Mouse (Mus musculus) liver, adult (tissue): ENCODE results near the gene Fam198a.
A peak's percentile ranks its signal among the peaks of the same experiment; 100 is the strongest.

Experiments used
- GATA4 ChIP-seq: IDR thresholded peaks from 2 replicates; pipeline ENCODE4 v1.6.1; 2014; ENCODE audit warnings: mild to moderate bottlenecking, low read length; ENCODE audit not compliant: insufficient replicate concordance

Gene Fam198a

DNA sequence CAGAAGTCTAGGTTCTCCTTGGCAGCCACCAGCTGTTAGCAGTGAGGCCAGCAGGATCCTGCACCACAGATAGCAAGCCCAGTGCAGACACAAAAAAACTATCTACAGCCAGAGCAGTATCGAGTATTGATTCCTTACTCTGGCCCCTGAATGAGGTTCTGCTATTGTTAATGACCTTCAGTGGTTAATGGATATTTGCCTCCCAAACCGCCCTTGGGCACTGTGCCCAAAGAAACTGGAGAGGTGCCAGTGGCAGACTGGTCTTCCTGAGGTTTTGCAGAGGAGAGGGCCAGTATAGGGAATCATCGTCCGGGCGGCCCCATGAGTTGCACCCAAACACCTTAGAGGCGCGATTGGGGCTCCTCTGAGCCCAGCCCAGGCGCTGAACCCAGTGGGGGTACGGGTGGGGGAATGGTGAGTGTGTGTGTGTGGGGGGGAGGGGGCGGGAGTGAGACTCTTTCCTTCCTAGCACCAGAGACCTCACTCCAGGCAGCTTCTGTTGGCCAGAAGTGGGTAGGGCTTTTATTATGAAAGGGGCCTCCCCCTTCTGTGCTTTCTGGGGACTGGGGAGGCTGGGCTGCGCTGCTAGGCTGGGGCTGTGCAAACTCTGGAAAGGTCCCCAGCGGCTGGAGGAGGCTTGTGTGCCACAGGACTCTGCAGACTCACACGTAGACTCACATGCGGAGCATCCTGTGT lies at the start of gene Fam198a:
TSS of gene Fam198a (plus strand) at position 571 of the 696 bp plus-strand sequence.
- TF ChIP-seq GATA4 = no peak

- TF ChIP-seq GATA4 = peak; percentile 88; the same call in 1 of the 2 replicates
Measured at GRCm38 (mm10) chr9:121901710-121902700, 48.8 kb upstream of the Fam198a start.

DNA sequence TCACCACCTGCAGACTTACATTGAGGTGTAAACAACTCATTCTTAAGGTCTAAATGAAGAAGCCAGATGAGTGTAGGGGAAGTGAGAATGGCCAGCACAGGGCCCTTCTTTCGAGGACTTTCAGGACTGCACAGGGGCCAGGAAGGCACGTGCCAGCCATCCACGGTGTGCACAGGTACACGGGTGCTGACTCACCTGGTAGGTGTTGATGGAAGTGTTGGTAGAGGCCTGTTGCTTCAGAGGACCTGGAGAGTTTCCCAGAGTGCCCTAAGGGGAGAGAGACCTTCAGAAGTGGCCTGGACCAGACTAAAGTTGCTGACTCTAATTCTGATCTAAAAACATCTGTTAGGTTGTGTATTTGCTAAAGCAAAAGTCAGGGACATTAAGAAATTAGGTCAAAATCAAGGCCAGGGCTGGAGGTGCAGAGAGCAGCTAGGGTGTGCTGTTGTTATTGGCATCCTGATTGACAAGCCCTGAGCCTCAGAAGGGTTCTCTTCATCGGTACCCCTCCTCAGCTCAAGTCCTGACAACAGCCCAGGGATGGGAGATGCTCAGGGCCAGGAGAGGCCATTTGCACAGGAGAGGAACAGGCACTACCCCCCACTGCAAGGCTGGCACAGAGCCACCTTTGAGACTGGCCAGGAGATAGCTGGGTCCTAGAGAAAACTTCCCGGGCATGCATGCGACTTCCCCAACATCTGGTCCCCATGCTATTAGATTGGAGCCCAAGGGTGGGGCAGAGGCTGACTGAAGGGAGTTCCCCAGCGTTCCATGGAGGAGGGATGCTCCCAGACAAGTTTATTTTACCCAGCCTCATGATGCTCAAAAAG lies 47.1 kb upstream of the Fam198a start:
- TF ChIP-seq GATA4 = no peak

- no peak for TF ChIP-seq GATA4
Measured at GRCm38 (mm10) chr9:121904319-121904718, 46.5 kb upstream of the Fam198a start.

DNA sequence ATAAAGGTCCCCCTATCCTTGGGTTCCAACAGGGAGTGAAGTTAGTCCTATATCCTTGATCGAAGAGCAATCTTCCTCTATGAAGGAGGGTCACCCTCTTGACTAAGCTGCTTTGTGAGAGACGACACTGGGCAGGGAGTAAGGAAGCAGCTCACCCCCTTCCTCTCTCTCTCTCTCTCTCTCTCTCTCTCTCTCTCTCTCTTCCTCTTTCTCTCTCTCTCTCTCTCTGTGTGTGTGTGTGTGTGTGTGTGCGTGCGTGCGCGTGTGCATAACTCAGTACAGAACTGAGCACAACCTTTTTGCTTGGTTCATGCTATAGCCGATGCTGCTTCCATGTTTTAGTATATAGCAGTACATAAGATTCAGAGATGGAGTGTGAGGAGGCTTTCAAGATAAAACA lies 45.8 kb upstream of the Fam198a start:
- no peak for TF ChIP-seq GATA4

GRCm38 (mm10) chr9:121905556-121906185 lies 45.1 kb upstream of the Fam198a start:
- TF ChIP-seq GATA4 = no peak

GRCm38 (mm10) chr9:121906456-121906855 lies 44.3 kb upstream of the Fam198a start:
- TF ChIP-seq GATA4 = no peak

DNA sequence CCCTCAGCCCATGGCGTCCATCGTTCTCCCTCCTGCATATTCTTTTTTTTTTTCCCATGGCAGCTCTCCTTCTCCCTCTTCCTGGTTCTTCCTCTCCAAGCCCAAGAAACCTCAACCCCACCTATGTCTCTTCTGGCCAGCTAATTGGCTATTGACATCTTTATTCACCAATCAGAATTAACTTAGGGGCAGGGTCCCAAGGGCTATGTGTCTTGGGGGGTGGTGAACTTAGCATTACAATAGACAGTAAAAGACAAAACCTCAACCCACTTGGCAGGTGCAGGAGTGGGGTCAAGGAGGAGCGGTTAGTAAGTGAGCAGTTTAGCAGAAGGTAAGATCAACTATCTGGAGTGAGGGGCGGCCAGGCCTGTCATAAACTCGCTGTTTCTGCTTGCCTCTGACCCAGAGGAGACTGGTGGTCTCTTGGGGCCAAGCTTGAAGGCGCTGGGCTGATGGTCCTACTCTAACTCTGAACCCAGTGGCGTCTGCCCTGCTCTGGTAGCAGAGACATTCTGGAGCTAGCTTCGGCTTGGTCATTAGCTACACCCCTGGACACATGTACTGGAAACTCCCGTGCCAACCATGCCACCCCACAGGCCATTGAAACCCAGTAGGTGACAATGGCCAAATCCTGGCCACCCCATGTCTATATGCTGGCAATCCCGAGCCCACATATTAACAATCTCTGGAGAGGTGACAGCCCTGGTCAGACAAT lies 43.3 kb upstream of the Fam198a start:
- no peak for TF ChIP-seq GATA4

DNA sequence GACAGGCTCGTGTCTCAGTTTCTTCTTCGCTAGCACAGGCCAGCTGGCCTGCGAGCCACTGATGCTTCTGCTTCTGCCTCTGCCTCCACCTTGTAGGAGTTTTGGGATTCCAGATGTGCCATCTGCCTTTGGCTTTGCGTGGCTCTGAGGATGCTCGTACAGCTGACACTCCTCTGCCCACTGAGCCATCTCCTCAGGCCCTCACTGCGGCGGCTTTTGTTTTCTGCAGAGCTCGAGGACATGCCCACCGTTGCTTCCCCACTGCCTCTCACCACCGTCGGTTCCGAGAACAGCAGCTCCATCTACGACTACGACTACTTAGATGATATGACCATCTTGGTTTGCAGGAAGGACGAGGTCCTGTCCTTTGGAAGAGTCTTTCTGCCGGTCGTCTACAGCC lies 42.5 kb upstream of the Fam198a start:
- no peak for TF ChIP-seq GATA4

DNA sequence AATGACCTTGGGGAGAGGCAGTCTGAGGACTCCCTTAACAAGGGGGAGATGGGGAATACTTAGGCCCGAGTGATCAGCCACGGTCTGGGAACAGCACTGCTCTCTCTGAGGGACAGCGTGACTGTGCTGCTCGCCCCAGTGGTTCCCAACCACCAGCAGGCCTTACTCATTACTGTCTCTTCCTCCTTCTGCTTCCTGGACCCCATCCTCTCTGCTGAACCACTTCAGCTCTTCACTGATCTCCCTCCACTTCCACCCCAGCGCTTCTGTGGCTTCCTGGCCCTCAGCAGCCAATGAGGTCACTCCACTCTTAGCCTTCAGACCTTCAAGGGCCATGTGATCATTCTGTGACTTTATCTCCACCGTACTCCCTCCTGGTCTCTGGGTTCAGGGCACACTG lies 41.2 kb upstream of the Fam198a start:
- no peak for TF ChIP-seq GATA4

- no peak for TF ChIP-seq GATA4
Measured at GRCm38 (mm10) chr9:121911196-121911595, 39.6 kb upstream of the Fam198a start.

DNA sequence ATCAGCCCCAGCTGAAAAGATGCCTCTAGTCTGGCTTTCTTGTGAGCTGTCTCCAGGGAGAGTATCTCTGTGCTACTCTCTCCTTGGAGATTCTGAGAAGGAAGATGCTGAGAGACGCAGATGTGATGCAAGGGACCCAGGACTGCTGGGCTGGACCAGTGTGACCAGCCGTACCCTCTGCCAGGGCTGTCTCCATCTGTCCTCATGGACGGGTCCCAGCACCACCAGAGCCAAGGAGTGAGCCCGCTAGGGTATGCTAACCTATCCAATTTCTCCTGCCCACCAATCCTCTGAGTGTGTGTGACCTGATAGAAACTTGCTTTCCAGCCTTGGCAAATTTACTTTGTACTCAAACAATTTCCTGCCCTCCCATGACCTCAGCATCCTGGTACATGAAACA lies 38.0 kb upstream of the Fam198a start:
- TF ChIP-seq GATA4 = no peak

DNA sequence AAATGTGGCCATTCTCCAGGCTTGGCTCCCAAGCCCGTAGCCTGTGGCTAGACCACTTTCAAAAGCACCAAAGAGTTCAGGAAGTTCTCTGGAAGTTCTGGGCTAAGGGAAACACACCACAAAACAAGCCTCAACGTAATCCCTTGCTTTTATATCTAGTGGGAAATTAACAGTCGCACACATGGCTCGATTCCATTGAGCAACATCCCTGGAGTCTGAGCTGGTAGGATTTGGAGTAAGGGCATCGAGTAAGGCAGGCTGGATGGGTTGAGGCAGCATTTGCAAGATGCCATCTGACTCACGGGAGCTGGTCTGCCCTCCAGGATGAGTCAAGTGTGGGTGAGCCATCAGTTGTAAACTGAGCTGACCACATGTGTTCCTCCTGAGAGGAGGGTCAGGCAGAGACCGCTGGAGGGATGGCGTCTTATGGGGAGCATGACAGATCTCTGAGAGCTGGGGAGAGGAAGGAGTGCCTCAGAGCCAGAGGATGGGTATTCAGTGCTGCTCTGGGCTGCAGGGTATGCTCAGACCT lies 36.5 kb upstream of the Fam198a start:
- no peak for TF ChIP-seq GATA4

DNA sequence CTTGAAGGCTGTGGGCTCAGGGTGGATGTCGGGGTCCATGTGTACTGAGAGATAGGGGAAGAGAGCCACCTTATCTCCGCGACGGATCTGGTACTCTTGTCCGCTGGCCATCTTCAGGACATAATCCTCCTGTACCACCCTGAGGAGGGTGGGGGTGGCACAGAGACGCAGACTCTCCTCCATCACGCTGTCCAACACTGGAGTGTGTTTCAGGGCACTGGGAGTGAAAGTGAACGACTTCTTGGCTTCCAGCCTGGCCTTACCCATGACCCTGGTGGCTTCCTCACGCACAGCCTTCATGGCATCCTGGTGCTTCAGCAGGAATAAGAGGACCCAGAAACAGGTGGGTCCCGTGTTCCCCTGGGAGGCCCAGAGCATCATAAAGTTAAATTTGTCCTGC lies 35.7 kb upstream of the Fam198a start:
- peak; percentile 37; the same call in 1 of the 2 replicates for TF ChIP-seq GATA4

- TF ChIP-seq GATA4 = no peak
Measured at GRCm38 (mm10) chr9:121916102-121916501, 34.7 kb upstream of the Fam198a start, which contains the start of gene Cyp8b1. Gene Cyp8b1 (minus strand): TSS chr9:121916305.
